Mouse (Mus musculus) liver, adult 10 weeks (tissue): ENCODE data around the gene Tor1aip1. TPM values are rescaled to one million over a fixed set of nuclear protein-coding genes. Genes with fewer than 3 reads are reported as not detected.

Experiments
- polyA plus RNA-seq: library from polyadenylated mRNA; stranded (reverse); fragments of 350-450 nt; fragmentation: Illumina TruSeq; extraction: RNeasy Lipid Tissue Mini Kit (QIAGEN cat#74804); gene quantifications from one replicate; pipeline ENCODE4 v1.2.3, GENCODE M21; 2014; ENCODE audit warnings: low read depth, low replicate concordance

Gene Tor1aip1
- polyA plus RNA-seq: 48.5 TPM

DNA sequence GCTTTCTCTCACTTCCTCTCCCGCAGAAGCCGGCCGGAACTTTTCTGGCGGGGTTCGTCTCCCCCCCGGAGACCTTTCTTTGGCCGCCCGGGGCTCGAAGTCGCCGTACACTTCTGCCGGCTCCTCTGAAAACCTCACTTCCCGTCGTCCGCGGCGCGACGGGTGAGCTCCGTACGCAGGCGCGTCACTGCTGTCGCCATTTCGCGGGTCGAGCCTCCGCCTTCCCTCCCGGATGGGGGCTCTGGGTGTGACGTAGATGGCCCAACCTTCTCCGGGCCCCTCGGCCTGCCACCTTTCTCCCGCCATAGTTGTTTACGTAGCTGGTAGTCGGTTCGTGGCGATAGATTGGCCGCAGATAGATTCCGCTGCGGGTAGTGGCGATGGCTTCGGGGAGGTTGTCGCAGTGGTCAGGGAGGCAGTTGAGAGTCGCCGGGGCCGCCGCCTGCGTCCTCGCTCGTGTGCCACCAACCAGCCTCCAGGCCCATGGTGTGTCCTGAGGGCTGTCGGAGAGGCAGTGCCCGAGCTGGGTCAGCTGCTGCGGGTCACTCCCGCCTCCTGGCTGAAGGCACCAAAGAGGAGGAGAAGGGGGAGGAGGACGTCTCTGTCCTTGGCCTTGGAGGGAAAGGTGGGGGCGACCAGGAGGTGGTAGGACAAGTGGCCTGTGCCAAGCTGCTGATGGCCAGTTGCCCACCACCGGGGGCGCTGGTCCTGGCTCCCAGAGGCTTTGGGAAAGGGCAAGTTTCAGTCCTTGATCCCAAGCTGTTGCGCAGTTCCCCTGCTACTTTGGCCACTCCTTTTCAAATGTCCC is at the start of gene Tor1aip1:
Tor1aip1 (minus strand) TSS at position 551 of the 808 bp plus-strand sequence.

GRCm38 (mm10) chr1:156035269-156035929 is 881 bp downstream of the Tor1aip1 start, which contains the start of gene Tor1aip2:
Tor1aip2 (plus strand) TSS chr1:156035403.

GRCm38 (mm10) chr1:155973068-155973718 is 63.1 kb downstream of the Tor1aip1 start, which contains the start of gene Cep350:
Cep350 (minus strand) TSS chr1:155973255.

Other genes with a start within 250 kb of the Tor1aip1 start
- gene Qsox1, start 223.6 kb downstream of the Tor1aip1 start, polyA plus RNA-seq: 45.6 TPM
- gene Cep350, start 63.2 kb downstream of the Tor1aip1 start, polyA plus RNA-seq: 8.6 TPM
- 178 TPM for gene Tor1aip2, start 1.1 kb downstream of the Tor1aip1 start, polyA plus RNA-seq
- not detected for gene Fam163a, start 168.5 kb upstream of the Tor1aip1 start, polyA plus RNA-seq